Mouse (Mus musculus) gastrocnemius, adult 2 months (tissue): ENCODE measurements at regions not wholly inside any gene's neighbourhood (a gene's known extent, or its start where the extent isn't known, plus 50 kb on each side); places are given as distances from the start of the nearest gene placed in this dataset.
A peak's percentile ranks its signal among the peaks of the same experiment; 100 is the strongest.
"Not testable (repeated sequence)": the region's sequence is repeated elsewhere in the genome, so short reads cannot be mapped to it uniquely, and the experiment has no call there.

Source experiments
- DNase-seq: peaks from one replicate; pipeline ENCODE4 v3.0.0; 2022
- H3K27ac ChIP-seq: fragments of 200-600 bp; 2 replicates; pipeline ENCODE4 v1.8.1; 2022; ENCODE audit warnings: mild to moderate bottlenecking
- H3K4me3 ChIP-seq: fragments of 200-600 bp; 2 replicates; pipeline ENCODE4 v1.8.1; 2022; ENCODE audit warnings: mild to moderate bottlenecking, moderate library complexity
- CTCF ChIP-seq: fragments of 200-600 bp; IDR thresholded peaks from 2 replicates; pipeline ENCODE4 v1.8.1; 2022; ENCODE audit warnings: antibody characterized with exemption, mild to moderate bottlenecking, moderate library complexity
- intact Hi-C: fragments of 180-260 bp; cut with DNase I; formaldehyde crosslinking; loops from one replicate; pipeline ENCODE4 v1.15.1; 2025

DNA sequence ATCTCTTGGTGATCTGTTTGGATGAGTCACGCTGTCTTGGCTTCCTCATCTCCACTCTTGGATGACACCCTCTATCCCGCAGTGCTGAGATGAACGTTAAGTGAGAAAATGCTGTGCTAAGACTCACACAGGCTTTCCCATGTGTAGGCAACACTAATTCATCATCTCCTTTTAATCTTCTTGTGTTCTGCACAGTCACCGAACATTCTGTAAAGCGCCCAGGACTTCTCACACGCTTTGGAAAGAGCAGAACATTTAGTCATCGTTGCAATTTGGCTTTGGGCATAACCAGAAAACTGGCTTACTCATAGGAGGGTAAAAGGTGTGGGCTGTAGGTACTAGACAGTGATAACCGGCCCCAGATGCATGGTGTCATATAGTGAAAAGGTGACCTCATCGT, 94.9 kb downstream of the Plppr4 start:
- DNase-seq: no peak
- intact Hi-C loops: no loop called here
- Histone ChIP-seq H3K27ac (no peak overlapping the region), H3K4me3 (no peak overlapping the region)
- no peak for TF ChIP-seq CTCF

DNA sequence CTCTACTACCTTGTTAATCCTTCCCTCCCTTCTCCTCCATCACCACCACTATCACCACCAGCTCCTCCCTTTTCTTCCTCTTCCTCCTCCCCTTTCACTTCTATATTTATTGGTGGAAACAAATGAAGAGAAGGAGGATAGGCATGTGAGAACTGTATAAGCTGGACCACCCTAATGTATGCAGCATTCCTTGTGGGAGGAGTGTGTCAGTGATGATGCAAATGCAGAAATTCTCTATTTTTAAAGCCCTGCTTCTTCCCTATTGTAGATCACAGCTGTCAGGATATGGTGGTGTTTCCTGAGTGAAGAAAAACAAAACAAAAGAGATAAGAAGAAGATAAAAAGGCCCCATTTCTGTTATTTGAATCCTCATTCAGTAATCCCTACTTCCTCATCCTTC, 112.8 kb downstream of the Plppr4 start:
- TF ChIP-seq CTCF: no peak
- Histone ChIP-seq H3K27ac (no peak overlapping the region), H3K4me3 (no peak overlapping the region)
- intact Hi-C loops: no loop called here
- DNase-seq: no peak

DNA sequence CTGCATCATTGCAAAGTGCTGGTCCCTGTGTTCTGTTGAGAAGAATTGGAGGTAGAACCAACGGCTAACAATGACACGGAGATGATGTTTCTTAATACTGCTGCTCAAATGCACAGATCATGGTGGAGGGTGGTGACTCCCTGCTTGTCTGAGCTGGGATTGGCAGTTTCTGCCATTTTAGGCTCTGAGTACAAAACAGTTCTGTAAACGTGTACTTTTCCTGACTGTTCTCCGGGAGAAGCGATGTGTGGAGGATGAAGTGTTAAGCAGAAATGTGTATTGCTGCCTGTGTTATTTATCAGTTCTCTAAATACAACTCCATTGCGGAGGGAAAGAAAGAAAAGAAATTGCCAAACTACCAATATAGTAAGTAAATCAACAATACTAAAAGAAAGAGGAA, 118.9 kb downstream of the Plppr4 start:
- TF ChIP-seq CTCF: no peak
- Histone ChIP-seq H3K27ac (no peak overlapping the region), H3K4me3 (no peak overlapping the region)
- DNase-seq: no peak
- intact Hi-C loops: no loop called here

DNA sequence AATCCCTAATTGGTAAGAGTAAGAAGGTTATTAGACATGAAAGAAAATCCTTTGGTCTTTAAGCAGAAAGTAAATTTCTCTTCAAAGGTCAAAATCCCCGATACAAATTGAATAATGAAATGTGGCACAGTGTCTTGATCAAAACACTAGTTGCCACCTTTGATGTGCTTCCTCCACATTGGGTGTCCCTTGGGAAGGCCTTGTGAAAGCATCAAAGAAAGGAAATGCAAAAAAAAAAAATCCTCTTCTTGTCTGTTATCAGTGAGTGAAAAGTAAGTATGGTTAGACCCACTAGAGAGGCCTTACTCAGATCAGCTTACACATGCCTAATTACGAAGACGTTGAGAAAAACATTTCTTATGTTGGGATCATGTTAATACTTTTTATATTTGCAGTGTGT, 134.1 kb downstream of the Plppr4 start:
- no peak for DNase-seq
- Histone ChIP-seq H3K27ac (no peak overlapping the region), H3K4me3 (no peak overlapping the region)
- no peak for TF ChIP-seq CTCF
- intact Hi-C loops: no loop called here

DNA sequence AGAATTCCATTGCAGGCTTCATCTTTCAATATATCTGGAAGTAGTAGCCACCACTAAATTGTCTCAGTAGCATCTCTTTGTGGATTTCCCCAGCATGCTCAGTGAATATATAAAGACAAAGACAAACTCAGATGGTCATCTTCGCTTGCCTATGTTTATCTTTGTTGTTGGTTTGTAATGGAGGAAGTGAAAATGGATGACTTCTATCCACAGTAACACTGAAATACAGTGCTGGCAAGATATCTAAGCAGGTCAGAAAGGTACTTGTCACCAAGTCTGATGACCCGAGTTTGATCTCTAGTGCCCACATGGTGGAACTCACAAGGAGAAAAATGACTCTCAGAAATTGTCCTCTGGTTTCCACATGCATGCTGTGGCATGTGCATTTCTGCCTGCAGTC, 135.6 kb downstream of the Plppr4 start:
- H3K27ac ChIP-seq: no peak overlapping the region
- DNase-seq: no peak
- H3K4me3 ChIP-seq: no peak overlapping the region
- TF ChIP-seq CTCF: no peak
- intact Hi-C loops: no loop called here

DNA sequence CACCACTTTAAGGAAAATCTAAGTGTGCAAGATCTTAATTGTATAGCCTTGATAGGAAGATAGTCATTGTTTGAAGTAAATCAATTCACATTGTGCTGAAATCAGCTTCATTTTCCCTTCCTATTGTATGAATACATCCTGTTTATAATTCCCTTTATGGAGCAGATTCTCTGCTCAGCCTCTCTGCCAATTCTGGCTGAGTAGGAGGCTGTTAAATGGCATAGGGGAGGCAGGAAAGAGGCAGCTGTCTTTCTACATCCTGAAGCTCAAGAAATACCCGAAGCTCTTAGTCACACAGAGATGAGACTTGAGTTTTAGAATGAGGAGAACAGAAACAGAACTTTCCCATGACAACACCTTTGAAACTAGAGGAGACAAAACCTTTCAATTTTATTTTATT, 142.7 kb downstream of the Plppr4 start:
- no peak for TF ChIP-seq CTCF
- Histone ChIP-seq H3K27ac (no peak overlapping the region), H3K4me3 (no peak overlapping the region)
- DNase-seq: no peak
- intact Hi-C loops: no loop called here

DNA sequence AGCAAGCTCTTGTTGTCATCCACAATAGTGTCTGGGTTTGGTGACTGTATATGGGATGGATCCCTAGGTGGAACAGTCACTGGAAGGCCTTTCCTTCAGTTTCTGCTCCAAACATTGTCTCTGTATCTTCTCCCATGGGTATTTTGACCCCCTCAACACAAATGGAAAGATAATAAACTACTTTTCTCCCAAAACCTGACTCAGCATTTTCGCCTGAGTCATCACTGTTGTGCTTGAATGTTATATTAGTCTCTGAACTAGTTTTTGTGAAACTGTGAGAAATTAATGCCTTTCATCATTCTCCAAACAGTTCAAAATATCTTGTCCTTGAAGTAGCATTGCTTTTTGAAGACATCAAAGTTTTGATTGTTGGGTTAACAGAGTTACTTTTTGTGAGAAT, 168.8 kb downstream of the Plppr4 start:
- intact Hi-C loops: no loop called here

DNA sequence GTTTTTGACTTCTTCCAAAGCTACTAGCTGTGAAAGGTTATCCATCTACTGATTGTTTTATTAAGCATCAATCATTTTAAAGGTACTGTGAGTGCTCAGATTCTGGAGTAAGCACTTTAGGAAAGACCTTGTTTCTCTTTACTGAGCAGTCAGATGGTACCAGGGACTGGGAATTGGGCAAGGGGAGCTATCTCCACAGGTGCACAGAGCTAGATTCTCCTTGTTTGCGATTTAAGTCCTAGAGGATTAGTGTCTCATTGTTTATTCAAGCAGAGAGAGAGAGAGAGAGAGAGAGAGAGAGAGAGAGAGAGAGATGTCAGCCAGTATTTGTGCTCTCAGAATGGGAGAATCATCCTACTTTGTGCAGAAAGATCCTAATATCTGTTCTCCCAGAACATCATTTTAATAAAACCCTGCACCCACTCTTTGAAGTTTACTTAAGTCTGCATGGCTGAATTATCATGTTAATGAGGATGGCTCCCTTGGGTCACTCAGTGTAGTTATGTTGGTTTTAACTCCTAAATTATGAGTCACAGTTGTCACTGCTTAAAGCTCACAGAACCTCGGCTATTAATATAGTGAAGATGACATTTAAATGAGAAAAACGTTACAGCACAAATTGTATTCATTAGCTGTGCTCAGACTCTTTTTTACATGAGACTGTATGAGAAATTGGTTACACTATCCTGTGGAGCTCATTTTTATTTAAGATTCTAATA, 171.7 kb downstream of the Plppr4 start:
- no peak for TF ChIP-seq CTCF
- Histone ChIP-seq H3K27ac (no peak overlapping the region), H3K4me3 (no peak overlapping the region)
- intact Hi-C loops: no loop called here
- DNase-seq: no peak

More for the DNA sequence above, 168.8 kb downstream of the Plppr4 start:
- no peak overlapping the region for H3K27ac ChIP-seq
- H3K4me3 ChIP-seq: no peak overlapping the region
- TF ChIP-seq CTCF: no peak
- no peak for DNase-seq

DNA sequence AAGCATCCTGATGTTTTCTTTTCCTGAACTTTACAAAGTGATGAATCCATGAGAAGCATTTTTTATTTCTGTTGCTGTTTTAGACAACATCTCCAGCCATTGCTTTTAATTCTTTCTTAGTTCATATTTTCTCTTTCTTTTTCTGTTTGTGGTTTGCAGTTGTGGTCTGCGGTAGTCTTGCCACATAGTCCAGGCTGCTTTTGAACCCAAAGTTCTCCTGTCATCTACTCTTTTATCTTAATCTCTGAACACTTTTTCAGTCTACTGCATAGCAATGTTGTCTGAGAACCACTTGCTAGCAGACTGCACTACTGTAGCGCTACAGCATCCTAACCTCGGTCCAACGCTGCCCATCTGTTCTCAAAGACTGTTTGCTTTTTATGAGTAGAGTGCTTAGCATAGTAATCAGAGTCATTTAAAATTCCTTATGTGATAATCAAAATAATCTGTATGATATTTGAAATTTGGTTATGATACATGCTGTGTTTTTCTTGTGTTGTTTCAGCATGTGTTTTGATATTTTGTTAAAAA, 177.0 kb downstream of the Plppr4 start:
- TF ChIP-seq CTCF: no peak
- intact Hi-C loops: no loop called here
- DNase-seq: no peak
- no peak overlapping the region for H3K4me3 ChIP-seq
- H3K27ac ChIP-seq: no peak overlapping the region

- TF ChIP-seq CTCF: no peak
- Histone ChIP-seq H3K27ac (no peak overlapping the region), H3K4me3 (no peak overlapping the region)
- no peak for DNase-seq
- intact Hi-C loops: no loop called here
Measured at GRCm38 (mm10) chr3:117169740-117170139, 190.9 kb downstream of the Plppr4 start.

DNA sequence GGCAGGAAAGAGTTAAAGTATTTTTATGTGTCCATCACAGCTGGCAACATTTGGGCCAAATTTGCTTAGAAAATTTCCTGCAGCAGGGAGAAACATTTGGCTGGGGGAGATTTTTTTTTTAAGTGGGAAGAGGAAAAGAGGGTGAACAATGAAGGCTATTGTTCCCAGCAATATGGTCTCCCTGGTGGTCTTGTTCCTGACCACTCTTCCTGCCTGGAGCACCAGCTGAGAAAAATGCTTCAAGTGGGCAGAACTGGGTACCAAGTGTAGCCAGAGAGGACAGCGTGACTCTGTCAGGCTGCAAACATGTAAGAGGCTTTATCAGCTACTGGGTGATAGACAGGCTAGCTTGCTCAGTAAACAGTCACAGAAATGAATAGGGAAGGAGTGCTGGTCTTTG, 194.3 kb upstream of the Palmd start:
- TF ChIP-seq CTCF: no peak

DNA sequence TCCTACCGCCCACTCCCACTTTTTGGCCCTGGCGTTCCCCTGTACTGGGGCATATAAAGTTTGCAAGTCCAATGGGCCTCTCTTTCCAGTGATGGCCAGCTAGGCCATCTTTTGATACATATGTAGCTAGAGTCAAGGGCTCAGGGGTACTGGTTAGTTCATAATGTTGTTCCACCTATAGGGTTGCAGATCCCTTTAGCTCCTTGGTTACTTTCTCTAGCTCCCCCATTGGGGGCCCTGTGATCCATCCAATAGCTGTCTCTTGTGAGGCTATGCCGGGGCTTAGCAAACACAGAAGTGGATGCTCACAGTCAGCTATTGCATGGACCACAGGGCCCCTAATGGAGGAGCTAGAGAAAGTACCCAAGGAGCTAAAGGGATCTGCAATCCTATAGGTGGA, 191.9 kb upstream of the Palmd start:
- H3K27ac ChIP-seq, intact Hi-C loops, H3K4me3 ChIP-seq, DNase-seq: not testable (repeated sequence)

More for the DNA sequence above, 194.3 kb upstream of the Palmd start:
- H3K4me3 ChIP-seq: no peak overlapping the region
- intact Hi-C loops: no loop called here
- DNase-seq: no peak
- H3K27ac ChIP-seq: no peak overlapping the region

DNA sequence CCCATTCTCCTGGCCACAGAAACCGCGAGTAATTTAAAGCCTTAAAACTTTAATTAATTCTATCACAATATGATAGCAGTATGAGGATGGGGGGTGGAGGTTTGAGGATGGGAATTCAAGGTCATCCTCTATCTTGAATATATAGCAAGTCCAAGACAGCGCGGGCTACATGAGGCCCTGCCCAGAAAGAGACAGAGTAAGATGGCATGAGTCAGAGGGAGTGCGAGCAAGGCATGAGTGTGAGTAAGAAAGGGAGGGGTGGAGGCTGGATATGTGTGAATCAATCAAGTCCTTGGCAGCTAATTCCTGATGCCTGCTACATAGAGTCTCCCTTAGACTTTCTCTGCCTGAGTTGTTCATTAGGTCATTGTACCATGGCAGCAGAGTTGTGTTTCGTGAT, 186.5 kb upstream of the Palmd start:
- Histone ChIP-seq H3K4me3 (no peak overlapping the region), H3K27ac (no peak overlapping the region)
- no peak for TF ChIP-seq CTCF
- intact Hi-C loops: no loop called here
- no peak for DNase-seq

GRCm38 (mm10) chr3:117153011-117153473, 184.3 kb upstream of the Palmd start:
- H3K27ac ChIP-seq: no peak overlapping the region
- intact Hi-C loops: no loop called here
- H3K4me3 ChIP-seq: no peak overlapping the region
- peak; percentile 39 for TF ChIP-seq CTCF
- no peak for DNase-seq
